Mouse (Mus musculus): ENCODE data around the gene Chchd2. TPM values are rescaled to one million over a fixed set of nuclear protein-coding genes. Genes with fewer than 3 reads are reported as not detected.
A peak's percentile ranks its signal among the peaks of the same experiment; 100 is the strongest.

Chchd2 gene
- 1,037 and 1,041 TPM in 2 replicates for polyA plus RNA-seq (2015; fragmentation: Nextera tagmentation; extraction: Ambion mirVana)

- peaks cover 18% of the 10 kb centered on the region for H3K36me3 ChIP-seq (ENCODE audit: control insufficient read depth, insufficient read depth)
- WGBS = under 1% methylated on average over 46 of the region's 46 CpGs
- peak within 1 kb of the TSS; percentile 97 for H3K27ac ChIP-seq (ENCODE audit: low read length)
- peak within 1 kb of the TSS; percentile 82 for H3K9ac ChIP-seq (ENCODE audit: low read length)
- H3K9me3 ChIP-seq (replicated peaks; ENCODE audit: control insufficient read depth, low read length) = no peaks in the 10 kb centered on the region
- peaks cover 15% of the 10 kb centered on the region for H3K4me1 ChIP-seq (ENCODE audit: control insufficient read depth, insufficient read depth, low read length)
- ATAC-seq (replicated peaks; ENCODE audit: extremely low read depth, insufficient read depth, low FRiP score) = peak; percentile 99
- H3K4me3 ChIP-seq (ENCODE audit: low read length) = peak within 1 kb of the TSS; percentile 83
- no peaks in the 10 kb centered on the region for H3K27me3 ChIP-seq (ENCODE audit: control insufficient read depth, insufficient read depth, low read length)
- H3K4me2 ChIP-seq (ENCODE audit: low read depth, low read length) = peak within 1 kb of the TSS; percentile 88
Measured at GRCm38 (mm10) chr5:129886911-129887636, at the start of gene Chchd2. TSS of gene Chchd2 (minus strand) at chr5:129887470.

DNA sequence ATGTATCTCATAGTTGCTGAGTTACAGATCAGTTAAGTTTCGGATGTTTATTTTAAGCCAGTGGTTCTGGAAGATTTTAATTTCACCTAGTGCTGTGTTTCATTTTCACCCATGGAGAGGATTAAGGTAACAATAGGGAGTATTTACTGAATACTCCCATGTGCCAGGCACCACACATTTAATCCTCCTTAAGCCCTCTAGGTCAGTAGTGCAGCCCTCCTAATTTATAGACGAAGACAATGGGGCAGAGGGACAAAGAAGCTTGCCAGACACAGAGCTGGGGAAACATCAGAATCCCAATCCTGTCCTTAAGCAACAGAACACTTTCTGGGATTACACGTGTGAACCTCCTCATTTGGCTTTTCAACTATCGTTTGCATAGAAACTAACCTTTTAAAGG is 49.7 kb upstream of the Chchd2 start:
- Histone ChIP-seq H3K27ac (ENCODE audit: low read length) (no peak overlapping the region), H3K36me3 (ENCODE audit: control insufficient read depth, insufficient read depth) (no peaks in the 10 kb centered on the region), H3K4me1 (ENCODE audit: control insufficient read depth, insufficient read depth, low read length) (no peaks in the 10 kb centered on the region), H3K9me3 (replicated peaks; ENCODE audit: control insufficient read depth, low read length) (no peaks in the 10 kb centered on the region), H3K4me2 (ENCODE audit: low read depth, low read length) (no peak overlapping the region), H3K4me3 (ENCODE audit: low read length) (no peak overlapping the region), H3K9ac (ENCODE audit: low read length) (no peak overlapping the region), H3K27me3 (ENCODE audit: control insufficient read depth, insufficient read depth, low read length) (no peaks in the 10 kb centered on the region)
- 59% methylated on average over 4 of the region's 4 CpGs for WGBS
- ATAC-seq (replicated peaks; ENCODE audit: extremely low read depth, insufficient read depth, low FRiP score) = no peak

DNA sequence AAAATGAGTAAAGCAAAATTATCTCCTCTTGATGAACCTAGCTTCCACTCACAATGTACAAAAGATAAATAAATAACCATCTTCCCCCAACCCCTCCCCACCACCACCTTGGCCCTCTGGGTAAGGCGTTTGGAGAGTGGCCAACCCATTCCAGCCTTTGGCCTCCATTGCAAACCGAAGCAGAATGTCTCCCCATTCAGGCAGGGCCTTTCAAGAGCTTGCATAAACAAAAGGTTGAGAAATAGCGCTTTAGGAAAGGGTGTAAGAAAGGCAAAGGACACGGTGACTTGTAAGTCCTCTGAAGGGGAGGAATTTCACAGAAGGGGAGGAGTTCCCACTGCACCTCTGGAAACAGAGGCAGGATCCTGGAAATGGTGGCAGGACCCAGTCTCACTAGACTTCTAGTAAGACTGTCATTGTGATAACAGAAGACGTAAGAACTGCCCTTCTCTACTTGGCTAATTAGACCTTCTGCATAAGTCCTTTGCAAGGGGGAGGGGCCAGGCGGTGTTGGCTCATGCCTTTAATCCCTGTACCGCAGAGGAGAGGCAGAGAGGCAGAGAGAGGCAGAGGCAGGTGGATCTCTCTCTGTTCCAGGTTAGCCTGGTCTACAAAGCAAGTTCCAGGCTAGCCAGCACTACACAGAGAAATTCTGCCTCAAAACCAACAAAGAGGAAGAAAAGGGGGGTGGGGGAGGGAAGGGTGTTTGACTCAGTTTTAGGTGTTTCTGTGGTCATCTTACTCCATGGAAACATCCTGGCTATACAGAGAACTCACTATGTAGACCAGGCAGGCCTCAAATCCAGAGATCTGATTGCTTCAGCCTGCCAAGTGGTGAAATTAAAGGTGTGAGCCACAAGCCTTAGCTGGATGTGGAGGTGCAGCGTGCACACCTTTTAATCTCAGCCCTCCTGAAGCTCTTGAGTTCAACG is 42.9 kb upstream of the Chchd2 start:
- Histone ChIP-seq H3K4me1 (ENCODE audit: control insufficient read depth, insufficient read depth, low read length) (no peaks in the 10 kb centered on the region), H3K36me3 (ENCODE audit: control insufficient read depth, insufficient read depth) (no peaks in the 10 kb centered on the region), H3K27ac (ENCODE audit: low read length) (no peak overlapping the region), H3K4me2 (ENCODE audit: low read depth, low read length) (no peak overlapping the region), H3K27me3 (ENCODE audit: control insufficient read depth, insufficient read depth, low read length) (no peaks in the 10 kb centered on the region), H3K9ac (ENCODE audit: low read length) (no peak overlapping the region), H3K4me3 (ENCODE audit: low read length) (no peak overlapping the region), H3K9me3 (replicated peaks; ENCODE audit: control insufficient read depth, low read length) (no peaks in the 10 kb centered on the region)
- ATAC-seq (replicated peaks; ENCODE audit: extremely low read depth, insufficient read depth, low FRiP score) = no peak
- WGBS = 48% methylated on average over 9 of the region's 9 CpGs

DNA sequence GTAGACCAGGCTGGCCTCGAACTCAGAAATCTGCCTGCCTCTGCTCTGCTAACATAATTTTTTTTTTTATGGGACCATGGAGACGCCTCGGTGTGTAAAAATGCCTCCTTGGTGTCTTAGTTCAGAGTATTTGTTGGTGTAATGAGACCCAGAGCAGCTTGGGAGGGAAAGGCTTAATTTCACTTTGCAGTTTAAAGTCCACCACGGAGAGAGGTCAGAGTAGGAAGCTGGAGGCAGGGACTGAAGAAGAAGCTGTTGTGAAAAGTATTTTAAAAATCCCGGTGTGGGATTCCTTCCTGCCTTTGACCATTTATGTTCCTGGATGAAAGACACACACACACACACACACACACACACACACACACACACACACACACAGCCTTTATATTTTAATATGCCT is 38.7 kb upstream of the Chchd2 start:
- Histone ChIP-seq H3K9ac (ENCODE audit: low read length) (no peak overlapping the region), H3K9me3 (replicated peaks; ENCODE audit: control insufficient read depth, low read length) (no peaks in the 10 kb centered on the region), H3K4me1 (ENCODE audit: control insufficient read depth, insufficient read depth, low read length) (no peaks in the 10 kb centered on the region), H3K27ac (ENCODE audit: low read length) (no peak overlapping the region), H3K4me3 (ENCODE audit: low read length) (no peak overlapping the region), H3K27me3 (ENCODE audit: control insufficient read depth, insufficient read depth, low read length) (no peaks in the 10 kb centered on the region), H3K36me3 (ENCODE audit: control insufficient read depth, insufficient read depth) (no peaks in the 10 kb centered on the region), H3K4me2 (ENCODE audit: low read depth, low read length) (no peak overlapping the region)
- WGBS = 74% methylated on average over 5 of the region's 5 CpGs
- ATAC-seq (replicated peaks; ENCODE audit: extremely low read depth, insufficient read depth, low FRiP score) = no peak

- no peaks in the 10 kb centered on the region for H3K4me1 ChIP-seq (ENCODE audit: control insufficient read depth, insufficient read depth, low read length)
- no peak for ATAC-seq (replicated peaks; ENCODE audit: extremely low read depth, insufficient read depth, low FRiP score)
- WGBS = 85% methylated on average over 8 of the region's 8 CpGs
- H3K27me3 ChIP-seq (ENCODE audit: control insufficient read depth, insufficient read depth, low read length) = no peaks in the 10 kb centered on the region
- no peak overlapping the region for H3K4me2 ChIP-seq (ENCODE audit: low read depth, low read length)
- no peak overlapping the region for H3K9ac ChIP-seq (ENCODE audit: low read length)
- H3K27ac ChIP-seq (ENCODE audit: low read length) = no peak overlapping the region
- H3K36me3 ChIP-seq (ENCODE audit: control insufficient read depth, insufficient read depth) = no peaks in the 10 kb centered on the region
- H3K4me3 ChIP-seq (ENCODE audit: low read length) = no peak overlapping the region
- no peaks in the 10 kb centered on the region for H3K9me3 ChIP-seq (replicated peaks; ENCODE audit: control insufficient read depth, low read length)
Measured at GRCm38 (mm10) chr5:129924820-129925452, 37.7 kb upstream of the Chchd2 start.

DNA sequence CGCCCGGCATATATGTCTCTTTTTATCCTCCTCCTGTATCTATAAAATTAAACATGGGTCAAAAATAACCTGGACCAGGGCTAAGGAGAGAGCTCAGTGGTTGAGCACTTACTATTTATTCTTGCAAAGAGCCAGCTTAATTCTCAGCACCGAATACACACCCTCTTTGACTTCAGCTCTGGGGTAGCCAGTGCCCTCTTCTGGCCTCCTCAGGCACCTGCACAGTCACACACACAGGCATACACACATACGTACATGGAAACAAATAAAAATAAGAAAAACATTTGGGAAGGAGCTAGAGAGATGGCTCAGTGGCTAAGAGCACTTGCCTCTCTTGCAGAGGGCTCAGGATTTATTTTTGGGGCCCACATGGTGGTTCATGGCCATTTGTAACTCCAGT is 34.7 kb upstream of the Chchd2 start:
- Histone ChIP-seq H3K9ac (ENCODE audit: low read length) (no peak overlapping the region), H3K27me3 (ENCODE audit: control insufficient read depth, insufficient read depth, low read length) (no peaks in the 10 kb centered on the region), H3K4me3 (ENCODE audit: low read length) (no peak overlapping the region), H3K4me1 (ENCODE audit: control insufficient read depth, insufficient read depth, low read length) (no peaks in the 10 kb centered on the region), H3K27ac (ENCODE audit: low read length) (no peak overlapping the region), H3K9me3 (replicated peaks; ENCODE audit: control insufficient read depth, low read length) (no peaks in the 10 kb centered on the region), H3K4me2 (ENCODE audit: low read depth, low read length) (no peak overlapping the region), H3K36me3 (ENCODE audit: control insufficient read depth, insufficient read depth) (no peaks in the 10 kb centered on the region)
- no peak for ATAC-seq (replicated peaks; ENCODE audit: extremely low read depth, insufficient read depth, low FRiP score)
- WGBS = 93% methylated on average over 4 of the region's 4 CpGs

- no peak overlapping the region for H3K27ac ChIP-seq (ENCODE audit: low read length)
- no peaks in the 10 kb centered on the region for H3K4me1 ChIP-seq (ENCODE audit: control insufficient read depth, insufficient read depth, low read length)
- H3K27me3 ChIP-seq (ENCODE audit: control insufficient read depth, insufficient read depth, low read length) = no peaks in the 10 kb centered on the region
- no peak for ATAC-seq (replicated peaks; ENCODE audit: extremely low read depth, insufficient read depth, low FRiP score)
- no peak overlapping the region for H3K4me3 ChIP-seq (ENCODE audit: low read length)
- no peaks in the 10 kb centered on the region for H3K36me3 ChIP-seq (ENCODE audit: control insufficient read depth, insufficient read depth)
- 57% methylated on average over 8 of the region's 8 CpGs for WGBS
- no peak overlapping the region for H3K9ac ChIP-seq (ENCODE audit: low read length)
- H3K9me3 ChIP-seq (replicated peaks; ENCODE audit: control insufficient read depth, low read length) = no peaks in the 10 kb centered on the region
- no peak overlapping the region for H3K4me2 ChIP-seq (ENCODE audit: low read depth, low read length)
Measured at GRCm38 (mm10) chr5:129919320-129919719, 32.0 kb upstream of the Chchd2 start.

DNA sequence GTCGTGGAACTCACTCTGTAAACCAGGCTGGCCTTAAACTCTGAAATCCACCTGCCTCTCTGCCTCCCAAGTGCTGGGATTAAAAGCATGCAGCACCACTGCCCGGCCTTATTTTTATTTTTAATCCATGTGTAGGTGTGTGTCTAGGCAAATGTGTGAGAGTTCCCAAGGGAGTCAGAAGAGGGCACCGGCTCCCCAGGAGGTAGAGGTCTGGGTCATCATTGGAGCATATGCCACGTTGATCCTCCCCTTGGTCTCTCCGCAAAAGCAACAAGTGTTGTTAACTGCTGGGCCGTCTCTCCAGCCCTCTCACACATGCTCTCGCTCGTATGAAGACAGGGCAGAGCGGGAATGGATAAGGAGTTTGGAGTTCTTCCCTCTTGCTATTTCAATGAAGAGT is 31.5 kb upstream of the Chchd2 start:
- no peaks in the 10 kb centered on the region for H3K4me1 ChIP-seq (ENCODE audit: control insufficient read depth, insufficient read depth, low read length)
- no peaks in the 10 kb centered on the region for H3K36me3 ChIP-seq (ENCODE audit: control insufficient read depth, insufficient read depth)
- ATAC-seq (replicated peaks; ENCODE audit: extremely low read depth, insufficient read depth, low FRiP score) = no peak
- no peak overlapping the region for H3K27ac ChIP-seq (ENCODE audit: low read length)
- 72% methylated on average over 9 of the region's 9 CpGs for WGBS
- H3K27me3 ChIP-seq (ENCODE audit: control insufficient read depth, insufficient read depth, low read length) = no peaks in the 10 kb centered on the region
- H3K4me2 ChIP-seq (ENCODE audit: low read depth, low read length) = no peak overlapping the region
- H3K9me3 ChIP-seq (replicated peaks; ENCODE audit: control insufficient read depth, low read length) = no peaks in the 10 kb centered on the region
- no peak overlapping the region for H3K4me3 ChIP-seq (ENCODE audit: low read length)
- no peak overlapping the region for H3K9ac ChIP-seq (ENCODE audit: low read length)
